Mouse (Mus musculus) frontal cortex, adult 2 months (tissue): ENCODE results near the gene Ano1. TPM values are rescaled to one million over a fixed set of nuclear protein-coding genes. Genes with fewer than 3 reads are reported as not detected.

Experiments
- DNase-seq, 2 experiments: peaks; one replicate each; pipeline ENCODE4 v3.0.0; 2022; ENCODE audit warnings: low spot score in 1 of 2; ENCODE audit errors: extremely low spot score in 1 of 2
- polyA plus RNA-seq: library from polyadenylated mRNA; depleted of rRNA; stranded (reverse); fragments of >200 nt; gene quantifications from 2 replicates; pipeline ENCODE4 v1.2.3, GENCODE M21; 2012; rRNA removed

The Ano1 gene
- polyA plus RNA-seq, 1 experiment = 8.9 TPM

DNA sequence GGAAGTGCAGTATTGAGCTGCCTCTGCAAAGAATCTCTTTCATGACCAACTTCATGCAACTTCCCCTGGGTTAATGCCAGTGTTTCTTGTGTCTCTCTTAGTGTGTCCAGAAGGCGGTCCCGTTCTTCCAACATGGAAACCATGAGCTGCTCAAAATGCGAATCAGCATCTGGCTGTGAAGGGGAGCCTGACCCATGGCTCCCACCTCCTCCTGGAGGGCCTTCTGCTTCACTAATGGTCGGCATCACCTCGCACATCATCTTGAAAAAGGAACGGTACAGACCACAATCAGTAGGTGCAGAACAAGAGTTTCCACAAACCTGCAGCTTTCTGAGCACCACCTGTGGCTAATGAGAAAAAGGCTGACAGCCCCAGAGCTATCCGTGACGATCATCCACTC is 199.5 kb downstream of the Ano1 start:
- DNase-seq = no peak

DNA sequence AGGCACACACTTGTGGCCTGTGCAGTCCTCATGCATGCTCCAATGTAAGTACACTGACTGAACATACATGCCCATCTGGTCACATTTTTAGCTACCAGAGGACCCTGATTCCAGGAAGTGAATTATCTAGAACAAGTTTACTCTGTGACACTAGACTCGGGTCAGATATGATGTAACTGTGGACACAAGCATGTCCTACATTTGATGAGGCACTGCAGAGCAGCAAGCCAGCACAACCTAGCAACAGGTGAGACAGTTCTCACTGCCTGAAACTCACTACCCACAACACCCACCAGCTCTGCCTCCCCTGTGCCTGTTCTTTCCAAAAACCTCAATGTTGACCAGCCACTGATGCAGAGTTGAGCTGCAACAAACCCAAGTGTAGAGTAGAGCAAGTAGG is 201.0 kb downstream of the Ano1 start:
- no peak for DNase-seq

GRCm38 (mm10) chr7:144549904-144550566 is 201.7 kb downstream of the Ano1 start:
- DNase-seq = no peak

GRCm38 (mm10) chr7:144545231-144545630 is 206.5 kb downstream of the Ano1 start:
- no peak for DNase-seq

DNA sequence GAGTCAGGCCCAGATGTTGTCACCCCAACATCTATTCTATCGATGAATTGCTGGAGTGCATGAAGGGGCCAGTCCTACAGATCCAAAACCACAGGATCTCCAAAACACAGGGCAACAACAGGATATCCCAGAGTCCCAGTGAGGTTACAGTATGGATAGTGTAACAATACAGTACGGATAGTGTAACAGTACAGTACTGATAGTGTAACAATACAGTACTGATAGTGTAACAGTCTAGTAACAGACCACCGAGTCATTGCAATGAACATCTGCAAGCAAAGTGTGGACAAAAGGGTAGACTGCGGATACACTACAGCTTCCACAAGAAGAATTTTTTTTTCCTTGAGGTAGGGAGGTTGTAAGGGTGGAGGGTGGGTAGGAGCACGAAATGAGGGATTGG is 210.4 kb downstream of the Ano1 start:
- no peak for DNase-seq

DNA sequence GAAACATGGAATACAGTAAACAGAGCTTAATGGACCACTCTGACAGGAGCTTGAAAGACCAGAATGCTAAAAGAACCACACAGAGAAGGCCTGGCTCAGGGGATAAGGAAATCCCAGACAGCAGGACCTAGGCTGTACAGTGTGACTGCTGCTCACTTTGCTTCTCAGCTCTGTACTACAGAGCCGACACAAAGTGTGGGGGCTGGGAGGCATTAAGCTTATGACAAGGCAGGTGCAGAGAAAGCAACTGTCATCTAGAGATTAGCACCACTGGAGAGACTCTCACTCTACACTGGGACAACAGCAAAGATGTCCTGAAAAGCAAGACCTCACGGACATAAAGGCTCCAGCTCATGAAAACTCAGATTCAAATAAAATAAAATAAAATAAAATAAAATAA is 212.6 kb downstream of the Ano1 start:
- no peak for DNase-seq

Other genes with a start within 250 kb of the Ano1 start
- gene Ppfia1, start 198.2 kb downstream of the Ano1 start, polyA plus RNA-seq = 44.0 and 49.3 TPM in 2 replicates
- gene Fadd, start 169.5 kb downstream of the Ano1 start, polyA plus RNA-seq = 2.5 and 2.6 TPM in 2 replicates
- 0.12 and 0.29 TPM in 2 replicates for gene Fgf3, start 86.1 kb upstream of the Ano1 start, polyA plus RNA-seq
- gene Fgf4, start 95.4 kb upstream of the Ano1 start, polyA plus RNA-seq = not detected in 2 replicates
- gene Fgf15, start 144.6 kb upstream of the Ano1 start, polyA plus RNA-seq = not detected in 2 replicates
- gene LTO1, start 163.1 kb upstream of the Ano1 start, polyA plus RNA-seq = 36.5 and 44.2 TPM in 2 replicates
- gene Ccnd1, start 188.0 kb upstream of the Ano1 start, polyA plus RNA-seq = 29.8 and 36.6 TPM in 2 replicates